Comparison of ENCODE assay signal across 11 mouse cellular contexts in genomic region chr11:119285791-119286527, GRCm38 (mm10). TPM values are rescaled to one million over a fixed set of nuclear protein-coding genes. Genes with fewer than 3 reads are reported as not detected.
DNase-seq lines count a peak whose midpoint lies in the region; ATAC-seq lines count a peak whose summit lies in the region.
"Had no signal": no experiment of that assay in that cellular context is flagged by ENCODE, and none has a peak within 500 bp of the region (broad histone marks: within the 10 kb centered on the region; RNA-seq: fewer than 3 reads in every experiment).

No protein-coding gene starts in this region.

- H3K27me3 ChIP-seq in heart, embryonic 15.5 days, result no peaks in the 10 kb centered on the region
- H3K27me3 ChIP-seq: CH12.LX; stomach, embryonic 15.5 days had no signal

- H3K4me3 ChIP-seq in heart, embryonic 15.5 days, result no peak overlapping the region
- H3K4me3 ChIP-seq: stomach, embryonic 15.5 days had no signal

- intact Hi-C loops in left cerebral cortex, postnatal 4 days (cut with DNase I), result no loop called here
- intact Hi-C loops in left cerebral cortex, postnatal 14 days (cut with DNase I), result no loop called here

- H3K4me1 ChIP-seq in heart, embryonic 15.5 days (replicated peaks), result peaks cover 13% of the 10 kb centered on the region
- H3K4me1 ChIP-seq: stomach, embryonic 15.5 days had no signal

- peaks cover 68% of the 10 kb centered on the region for H3K36me3 ChIP-seq in heart, embryonic 15.5 days

- WGBS in heart, embryonic 15.5 days, result 38% methylated on average over 9 of the region's 9 CpGs

- peak overlapping the region; percentile 62 for H3K27ac ChIP-seq in heart, embryonic 15.5 days
- H3K27ac ChIP-seq: stomach, embryonic 15.5 days had no signal

- peak; percentile 56; the same call in 1 of the 2 replicates for ATAC-seq in heart, embryonic 15.5 days (replicated peaks; ENCODE audit: insufficient number of reproducible peaks, insufficient read depth, low FRiP score, low read depth)
- ATAC-seq in monocyte, adult 5-6 weeks (replicated peaks; ENCODE audit: insufficient number of reproducible peaks, low FRiP score, low TSS enrichment, poor library complexity, severe bottlenecking), result no peak; the same call in 1 of the 2 replicates
- ATAC-seq: forebrain, postnatal 0 days had no signal

- peak; percentile 53 for DNase-seq in cerebellum, adult 9-11 months
- no peak for DNase-seq in cerebellum, postnatal 4 days (ENCODE audit: low spot score in 2 of 2)
- peak; percentile 50 for DNase-seq in left cerebral cortex, postnatal 4 days
- DNase-seq in left cerebral cortex, postnatal 14 days (ENCODE audit: low spot score in 2 of 2), result no peak
- peak; percentile 58 for DNase-seq in lung, postnatal 10 days
- no peak for DNase-seq in right cerebral cortex, postnatal 25 days
- DNase-seq: forebrain, postnatal 0 days had no signal

- no peak overlapping the region for H3K4me2 ChIP-seq in heart, embryonic 15.5 days
- H3K4me2 ChIP-seq: stomach, embryonic 15.5 days had no signal

- H3K9ac ChIP-seq in heart, embryonic 15.5 days, result no peak overlapping the region
- H3K9ac ChIP-seq: forebrain, postnatal 0 days; stomach, embryonic 15.5 days had no signal

- H3K9me3 ChIP-seq in heart, embryonic 15.5 days (replicated peaks), result no peaks in the 10 kb centered on the region
- H3K9me3 ChIP-seq: stomach, embryonic 15.5 days had no signal

RNA-seq across cellular contexts. Expression of gene Eif4a3, which starts 13.9 kb away (rescaled TPM):
- 100 to 1,000 TPM; 115 to 127 TPM for total RNA-seq in left cerebral cortex, postnatal 4 days (2021)
- 10 to 100 TPM; 84.6 to 92.1 TPM for total RNA-seq in left cerebral cortex, postnatal 14 days (2021)
- 213 and 251 TPM in 2 replicates for polyA plus RNA-seq in heart, embryonic 15.5 days (2015; fragmentation: Nextera tagmentation; extraction: Ambion mirVana)
- 130 to 164 TPM (median 159 TPM) in 3 replicates for total RNA-seq in monocyte, adult 5-6 weeks (2017)

RNA-seq across cellular contexts. Expression of gene Gaa, which starts 18.3 kb away (rescaled TPM):
- total RNA-seq in left cerebral cortex, postnatal 4 days (2021), result 100 to 1,000 TPM in 1 of 2 experiments, 10 to 100 TPM in 1; 86.9 to 104 TPM
- 100 to 1,000 TPM; 142 to 157 TPM for total RNA-seq in left cerebral cortex, postnatal 14 days (2021)
- polyA plus RNA-seq in heart, embryonic 15.5 days (2015; fragmentation: Nextera tagmentation; extraction: Ambion mirVana), result 74.7 and 97.9 TPM in 2 replicates
- 8.7 to 20.4 TPM (median 12.8 TPM) in 3 replicates for total RNA-seq in monocyte, adult 5-6 weeks (2017)

RNA-seq across cellular contexts. Expression of gene Card14, which starts 21.6 kb away (rescaled TPM):
- under 1 TPM; 0.38 to 0.54 TPM for total RNA-seq in left cerebral cortex, postnatal 4 days (2021)
- total RNA-seq in left cerebral cortex, postnatal 14 days (2021), result under 1 TPM; 0.31 to 0.42 TPM
- 0.28 and 0.38 TPM in 2 replicates for polyA plus RNA-seq in heart, embryonic 15.5 days (2015; fragmentation: Nextera tagmentation; extraction: Ambion mirVana)
- 0.19 TPM in 1 of 3 replicates, not detected in the others for total RNA-seq in monocyte, adult 5-6 weeks (2017)

RNA-seq across cellular contexts. Expression of gene Ccdc40, which starts 57.6 kb away (rescaled TPM):
- 1 to 10 TPM; 7.3 to 8.5 TPM for total RNA-seq in left cerebral cortex, postnatal 4 days (2021)
- 1 to 10 TPM; 1.1 to 1.8 TPM for total RNA-seq in left cerebral cortex, postnatal 14 days (2021)
- 1.3 and 2.5 TPM in 2 replicates for polyA plus RNA-seq in heart, embryonic 15.5 days (2015; fragmentation: Nextera tagmentation; extraction: Ambion mirVana)
- 0.96 to 2.3 TPM (median 1.8 TPM) in 3 replicates for total RNA-seq in monocyte, adult 5-6 weeks (2017)

RNA-seq across cellular contexts. Expression of gene Tbc1d16, which starts 57.7 kb away (rescaled TPM):
- 100 to 1,000 TPM; 217 to 222 TPM for total RNA-seq in left cerebral cortex, postnatal 4 days (2021)
- total RNA-seq in left cerebral cortex, postnatal 14 days (2021), result 10 to 100 TPM; 51.3 to 56.4 TPM
- polyA plus RNA-seq in heart, embryonic 15.5 days (2015; fragmentation: Nextera tagmentation; extraction: Ambion mirVana), result 16.1 and 19.7 TPM in 2 replicates
- total RNA-seq in monocyte, adult 5-6 weeks (2017), result 0.21 to 0.86 TPM (median 0.49 TPM) in 3 replicates

Comparison
In these comparisons a context has a peak if more than half of its experiments do, and no peak if none do; other contexts are left out.
1. DNase-seq: peak in cerebellum, adult 9-11 months (single experiment), left cerebral cortex, postnatal 4 days (single experiment) and lung, postnatal 10 days (single experiment); none in cerebellum, postnatal 4 days (0 of 2), left cerebral cortex, postnatal 14 days (0 of 2) and right cerebral cortex, postnatal 25 days (single experiment).